Mouse (Mus musculus) NIH3T3 (cell line): ENCODE measurements around the gene Ppm1b.

Experiments used
- DNase-seq: peaks from one replicate; pipeline ENCODE4 v3.0.0-alpha.2; 2012; ENCODE audit warnings: low read depth

Ppm1b gene

DNA sequence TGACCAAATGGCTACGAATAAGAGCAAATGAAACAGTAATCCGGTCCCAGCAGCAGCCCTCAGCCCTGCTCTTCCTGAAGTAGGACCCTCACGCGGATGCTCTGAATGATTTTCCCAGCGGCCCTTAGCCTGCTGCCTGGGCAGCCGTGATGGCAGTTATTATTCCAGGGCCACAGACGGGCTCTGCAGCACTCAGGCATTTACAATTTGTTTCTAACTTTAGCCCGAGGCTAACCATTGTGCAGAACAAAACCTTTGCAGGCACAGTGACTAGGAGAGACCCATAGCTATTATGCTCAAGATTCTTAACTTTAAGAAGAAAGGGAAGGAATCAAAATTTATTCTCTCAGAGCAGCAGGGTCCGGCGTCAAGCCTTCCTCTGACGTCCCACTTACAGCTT, 115.8 kb downstream of the Ppm1b start:
- no peak for DNase-seq

GRCm38 (mm10) chr17:85073214-85073613, 116.7 kb downstream of the Ppm1b start:
- DNase-seq, result no peak
